Mouse (Mus musculus): ENCODE results near the gene Stx5a.

- TF ChIP-seq POLR2A (IDR thresholded peaks at IDR 0.05; ENCODE audit: insufficient read length, low read depth) (no peak), E2F4 (IDR thresholded peaks at IDR 0.05; ENCODE audit: insufficient read depth) (no peak), MAX (IDR thresholded peaks at IDR 0.05; ENCODE audit: low read depth) (no peak), TCF3 (IDR thresholded peaks at IDR 0.05; ENCODE audit: insufficient read length, low read depth) (no peak), MYOD1 (IDR thresholded peaks at IDR 0.05; ENCODE audit: control insufficient read depth in 1 of 3, insufficient read length in 2 of 3, low read depth in 2 of 3) (no peak), CEBPB (IDR thresholded peaks at IDR 0.05; ENCODE audit: insufficient read depth, poor library complexity, severe bottlenecking) (no peak), USF1 (IDR thresholded peaks at IDR 0.05; ENCODE audit: low read depth) (no peak), POLR2AphosphoS2 (IDR thresholded peaks at IDR 0.05; ENCODE audit: insufficient read length, low read depth) (no peak), TCF12 (IDR thresholded peaks at IDR 0.05; ENCODE audit: insufficient read depth, poor library complexity, severe bottlenecking) (no peak), MYOG (IDR thresholded peaks at IDR 0.05; ENCODE audit: control insufficient read depth in 1 of 3, insufficient read depth in 1 of 3, insufficient read length in 2 of 3, low read depth in 2 of 3) (no peak), SRF (IDR thresholded peaks at IDR 0.05; ENCODE audit: control insufficient read depth, insufficient read length, low read depth) (no peak), REST (IDR thresholded peaks at IDR 0.05; ENCODE audit: insufficient read depth, insufficient read length) (no peak)
Measured at GRCm38 (mm10) chr19:8703571-8703970, 37.6 kb upstream of the Stx5a start.
